Mouse (Mus musculus) limb, embryonic 14.5 days (tissue): ENCODE measurements around the gene Gfy. TPM values are rescaled to one million over a fixed set of nuclear protein-coding genes. Genes with fewer than 3 reads are reported as not detected.

Experiments used
- ATAC-seq: fragments of 200-750 bp; cut with Nextera tagmentation; 2 replicates; pipeline ENCODE4 v1.8.0; 2017; ENCODE audit warnings: low read depth, moderate number of reproducible peaks, moderate TSS enrichment; ENCODE audit not compliant: low FRiP score
- DNase-seq: peaks from one replicate; pipeline ENCODE4 v3.0.0-alpha.2; 2015; ENCODE audit warnings: low spot score
- H3K27ac ChIP-seq: fragments of 300-500 bp; sonication (generic); replicated peaks from 2 replicates; pipeline ENCODE4 v1.5.1; 2014; ENCODE audit warnings: low read depth, mild to moderate bottlenecking, low read length, moderate library complexity, mixed read lengths
- H3K27me3 ChIP-seq: fragments of 300-500 bp; sonication (generic); 2 replicates; pipeline ENCODE4 v1.6.1; 2014; ENCODE audit warnings: low read length, mixed read lengths; ENCODE audit not compliant: control insufficient read depth, insufficient read depth
- H3K36me3 ChIP-seq: fragments of 300-500 bp; sonication (generic); 2 replicates; pipeline ENCODE4 v1.6.1; 2014; ENCODE audit warnings: mild to moderate bottlenecking, low read length, moderate library complexity, mixed read lengths; ENCODE audit not compliant: control insufficient read depth, insufficient read depth
- H3K4me1 ChIP-seq: fragments of 300-500 bp; sonication (generic); 2 replicates; pipeline ENCODE4 v1.6.1; 2014; ENCODE audit warnings: antibody characterized with exemption, low read length, mixed read lengths; ENCODE audit not compliant: control insufficient read depth, insufficient read depth
- H3K4me2 ChIP-seq: fragments of 300-500 bp; sonication (generic); replicated peaks from 2 replicates; pipeline ENCODE4 v1.6.1; 2014; ENCODE audit warnings: low read depth, mild to moderate bottlenecking, low read length, moderate library complexity; ENCODE audit not compliant: severe bottlenecking
- H3K4me3 ChIP-seq: fragments of 300-500 bp; sonication (generic); replicated peaks from 2 replicates; pipeline ENCODE4 v1.5.1; 2014; ENCODE audit warnings: low read length
- H3K9ac ChIP-seq: fragments of 300-500 bp; sonication (generic); 2 replicates; pipeline ENCODE4 v1.6.1; 2014; ENCODE audit warnings: mild to moderate bottlenecking, low read depth, low read length, moderate library complexity; ENCODE audit not compliant: severe bottlenecking
- H3K9me3 ChIP-seq: fragments of 300-500 bp; sonication (generic); 2 replicates; pipeline ENCODE4 v1.6.1; 2016; ENCODE audit warnings: low read length; ENCODE audit not compliant: control insufficient read depth
- POLR2A ChIP-seq: fragments of 200-500 bp; IDR thresholded peaks from 2 replicates; pipeline ENCODE4 v1.8.0; 2012; ENCODE audit warnings: inconsistent platforms, mild to moderate bottlenecking, moderate library complexity, borderline replicate concordance; ENCODE audit not compliant: insufficient read depth, insufficient read length; ENCODE audit errors: extremely low read depth
- WGBS: fragments of 180-500 bp; shearing (Covaris S2); extraction: QIAGEN DNeasy Blood & Tissue Kit; methylation state at CpG from one replicate; pipeline ENCODE4 v1.1.7; 2014; 5-methylcytosine and 5-hydroxymethylcytosine counted together
- polyA plus RNA-seq, 2 experiments: library from polyadenylated mRNA; depleted of rRNA in 1 of 2; stranded (reverse) in 1 of 2; unstranded in 1 of 2; fragments of >200 nt; fragmentation: Nextera tagmentation in 1 of 2; extraction: Ambion mirVana in 1 of 2; gene quantifications; 2 replicates each; pipeline versions ENCODE4 v1.2.1 to v1.2.3; 2012 to 2014

The Gfy gene
- polyA plus RNA-seq, 2 experiments: 0.09 TPM; not detected in 1

DNA sequence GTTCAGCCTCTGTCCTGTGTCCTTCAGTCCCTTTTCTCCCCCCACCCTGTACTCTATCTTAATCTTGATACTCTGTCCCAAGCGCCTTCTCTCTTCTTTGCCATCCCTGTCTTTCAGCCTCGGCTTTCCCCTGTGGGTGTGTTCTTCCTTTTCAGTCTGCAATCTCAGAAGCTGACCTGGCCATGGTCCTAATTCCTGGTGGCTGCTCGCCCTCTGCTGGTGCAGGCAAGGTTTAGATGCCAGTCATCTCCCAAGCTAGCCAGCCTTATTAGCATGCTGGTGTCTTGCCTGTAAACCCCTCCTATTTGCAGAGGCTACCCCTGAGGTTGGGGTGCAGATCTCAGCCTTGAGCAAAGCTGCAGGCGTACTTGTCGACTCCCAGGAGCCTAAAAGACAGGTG lies 19.1 kb upstream of the Gfy start:
- H3K36me3 ChIP-seq: no peaks in the 10 kb centered on the region
- ATAC-seq (peak; percentile 51; the same call in 1 of the 2 replicates), DNase-seq (peak; percentile 65)
- 18% methylated on average over 5 of the region's 5 CpGs for WGBS
- no peaks in the 10 kb centered on the region for H3K27me3 ChIP-seq
- H3K9ac ChIP-seq: no peak overlapping the region
- H3K27ac ChIP-seq: no peak overlapping the region
- H3K4me3 ChIP-seq: no peak overlapping the region
- no peaks in the 10 kb centered on the region for H3K4me1 ChIP-seq
- H3K4me2 ChIP-seq: no peak overlapping the region
- no peak for TF ChIP-seq POLR2A
- no peaks in the 10 kb centered on the region for H3K9me3 ChIP-seq

DNA sequence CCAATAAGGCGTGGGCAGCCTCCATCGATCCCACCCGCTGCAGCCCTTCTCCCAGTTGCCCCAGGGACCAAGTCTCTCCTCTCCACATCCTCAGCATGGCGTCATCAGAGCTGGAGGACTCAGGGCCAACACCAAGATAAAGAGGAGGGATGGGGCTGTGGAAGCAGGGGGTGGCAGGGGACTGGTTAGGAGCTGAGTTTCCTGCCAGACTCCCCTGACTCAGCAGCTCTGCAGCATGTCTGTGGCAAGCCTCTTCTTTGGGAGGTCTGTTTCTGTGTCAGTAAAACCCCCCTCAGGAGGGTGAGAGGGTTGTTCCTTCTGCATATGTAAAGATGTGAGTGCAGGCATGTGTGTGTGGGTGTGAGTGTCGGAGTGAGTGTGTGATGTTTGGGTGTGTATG lies 17.6 kb upstream of the Gfy start:
- Histone ChIP-seq H3K4me2 (no peak overlapping the region), H3K4me3 (no peak overlapping the region), H3K4me1 (peaks cover 3% of the 10 kb centered on the region), H3K9ac (no peak overlapping the region), H3K27me3 (no peaks in the 10 kb centered on the region), H3K27ac (no peak overlapping the region), H3K9me3 (no peaks in the 10 kb centered on the region), H3K36me3 (no peaks in the 10 kb centered on the region)
- no peak for TF ChIP-seq POLR2A
- DNase-seq (no peak), ATAC-seq (no peak)
- WGBS: 66% methylated on average over 4 of the region's 5 CpGs

DNA sequence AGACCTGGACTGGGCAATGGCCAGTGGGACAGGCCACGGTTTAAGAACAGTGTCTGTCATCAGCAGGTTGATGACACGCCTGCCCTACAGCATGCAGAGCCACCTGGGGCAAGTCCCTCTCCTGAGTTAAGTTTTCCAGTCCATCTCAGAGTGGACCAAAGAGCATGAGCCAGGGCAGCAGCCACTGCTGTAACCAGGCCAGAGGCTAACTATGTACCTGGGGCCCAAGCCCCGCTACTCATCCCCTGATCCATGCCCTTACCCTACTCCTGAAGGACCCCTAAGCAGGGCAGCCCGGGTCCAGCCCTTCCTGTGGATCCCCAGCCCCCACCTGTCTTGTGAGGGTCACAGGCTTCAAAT lies 16.8 kb upstream of the Gfy start:
- H3K36me3 ChIP-seq: no peaks in the 10 kb centered on the region
- ATAC-seq (no peak), DNase-seq (no peak)
- no peak overlapping the region for H3K4me3 ChIP-seq
- TF ChIP-seq POLR2A: no peak
- 85% methylated on average over 4 of the region's 4 CpGs for WGBS
- H3K4me1 ChIP-seq: peaks cover 4% of the 10 kb centered on the region
- H3K27ac ChIP-seq: no peak overlapping the region
- no peaks in the 10 kb centered on the region for H3K9me3 ChIP-seq
- H3K4me2 ChIP-seq: no peak overlapping the region
- no peaks in the 10 kb centered on the region for H3K27me3 ChIP-seq
- H3K9ac ChIP-seq: no peak overlapping the region

DNA sequence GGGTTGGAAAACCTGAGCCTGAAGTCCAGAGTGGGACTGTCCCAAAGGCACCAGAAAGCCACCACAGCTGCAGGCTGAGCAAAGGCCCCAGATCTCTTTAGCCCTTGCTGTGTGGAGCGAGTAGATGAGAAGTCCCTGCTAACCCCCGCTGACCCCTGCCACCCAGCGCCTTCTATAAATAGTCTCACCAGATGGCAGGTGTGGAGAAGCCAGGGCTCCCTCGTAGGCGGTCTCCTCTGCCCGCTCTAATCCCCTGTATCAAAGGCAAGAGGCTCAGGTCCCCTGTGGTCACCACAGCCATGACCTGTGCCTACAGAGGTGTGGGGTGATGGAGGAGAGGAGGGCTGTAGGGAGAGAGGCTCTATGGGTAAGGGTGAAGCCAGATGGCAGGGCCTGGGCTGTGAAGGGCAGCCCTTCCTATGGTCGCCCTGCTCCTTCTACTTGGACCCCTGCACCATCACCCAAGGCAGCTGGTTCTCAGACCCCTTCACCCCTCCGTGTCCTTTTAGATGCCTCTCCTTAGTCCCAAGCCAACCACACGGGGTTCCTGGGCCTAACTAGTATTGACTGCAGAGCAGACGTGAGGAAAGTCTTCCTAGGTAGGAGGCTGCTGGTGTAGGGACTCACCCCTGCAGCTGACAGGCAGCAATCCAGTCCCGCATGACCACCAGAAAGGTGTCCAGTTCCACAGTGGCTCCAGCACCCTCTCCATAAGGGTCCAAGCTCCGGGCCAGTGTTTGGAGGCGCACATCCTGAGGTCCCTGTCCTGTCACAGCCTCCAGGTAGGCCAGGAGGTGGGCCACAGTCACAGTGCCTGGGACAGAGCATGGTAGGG lies 16.2 kb upstream of the Gfy start:
- no peak for TF ChIP-seq POLR2A
- WGBS: 49% methylated on average over 13 of the region's 13 CpGs
- ATAC-seq (no peak), DNase-seq (no peak)
- no peak overlapping the region for H3K27ac ChIP-seq
- H3K9ac ChIP-seq: no peak overlapping the region
- no peak overlapping the region for H3K4me3 ChIP-seq
- no peaks in the 10 kb centered on the region for H3K9me3 ChIP-seq
- no peak overlapping the region for H3K4me2 ChIP-seq
- no peaks in the 10 kb centered on the region for H3K27me3 ChIP-seq
- no peaks in the 10 kb centered on the region for H3K36me3 ChIP-seq
- peaks cover 4% of the 10 kb centered on the region for H3K4me1 ChIP-seq

DNA sequence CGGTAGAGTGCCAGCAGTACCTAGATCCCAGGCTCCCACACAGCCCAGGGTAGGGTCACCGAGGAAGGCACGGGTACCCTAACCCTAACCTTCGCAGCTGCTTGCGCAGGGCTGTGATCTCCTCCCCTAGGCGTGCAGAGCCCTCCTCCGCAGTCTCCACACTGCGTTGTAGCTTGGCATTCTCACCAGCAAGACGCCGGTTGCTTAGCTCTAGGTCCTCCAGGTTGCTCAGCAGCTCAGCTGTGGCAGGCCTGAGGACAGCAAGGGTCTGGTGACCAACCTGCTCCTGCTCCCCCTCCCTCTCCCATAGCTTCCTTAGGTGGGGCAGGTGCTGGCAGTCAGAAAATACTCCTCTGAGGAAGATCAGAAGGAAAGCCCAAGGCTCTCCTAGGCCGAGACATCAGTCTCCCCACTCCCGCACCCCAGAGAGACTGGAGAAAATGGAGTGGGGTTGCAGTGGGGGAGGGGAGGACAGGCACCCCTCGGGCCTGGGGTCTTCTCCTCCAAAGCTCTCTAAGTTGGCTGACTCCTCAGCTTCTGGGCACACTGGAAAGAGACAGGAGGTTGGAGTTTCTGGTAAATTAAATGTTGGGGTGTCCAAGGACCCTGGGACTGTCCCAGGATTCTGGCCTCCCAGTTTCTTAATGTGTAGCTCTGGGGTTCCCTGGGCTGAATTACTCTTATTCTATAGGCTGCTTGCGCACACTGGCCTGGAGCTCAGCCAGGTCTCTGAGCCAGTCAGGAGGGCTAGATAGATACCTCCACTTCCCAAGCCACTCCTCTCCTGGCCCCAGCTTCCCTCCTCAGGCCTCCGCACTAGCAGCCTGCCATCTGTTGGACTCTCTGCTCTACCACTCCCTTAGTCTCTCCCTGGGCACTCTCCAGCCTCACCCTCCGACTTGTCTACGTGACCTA lies 14.8 kb upstream of the Gfy start:
- Histone ChIP-seq H3K36me3 (no peaks in the 10 kb centered on the region), H3K4me3 (no peak overlapping the region), H3K4me1 (peaks cover 4% of the 10 kb centered on the region), H3K9ac (peak overlapping the region; percentile 25; the same call in 1 of the 2 replicates), H3K4me2 (no peak overlapping the region), H3K27ac (no peak overlapping the region), H3K27me3 (no peaks in the 10 kb centered on the region), H3K9me3 (no peaks in the 10 kb centered on the region)
- 78% methylated on average over 14 of the region's 17 CpGs for WGBS
- DNase-seq (no peak), ATAC-seq (no peak)
- no peak for TF ChIP-seq POLR2A
